Mouse (Mus musculus): ENCODE results near the gene Zfp637. TPM values are rescaled to one million over a fixed set of nuclear protein-coding genes. Genes with fewer than 3 reads are reported as not detected.

The Zfp637 gene
- 10 to 100 TPM; 46.4 to 52.3 TPM for total RNA-seq (2021)
- long read RNA-seq, experiment 1, transcript Zfp637-208 (3 exons, 659 nt): minor isoform, 7 of 41 reads
- long read RNA-seq, experiment 1, transcript Zfp637-210 (3 exons, 1,098 nt): major isoform, 20 of 41 reads
- long read RNA-seq, experiment 1, partial matches to known transcripts: 2 of 41 reads
- long read RNA-seq, experiment 1, other reads (novel, unspliced or antisense): 3 of 41 reads
- long read RNA-seq, experiment 2, transcript Zfp637-210 (3 exons, 1,098 nt): major isoform, 29 of 66 reads
- long read RNA-seq, experiment 2, transcript Zfp637-208 (3 exons, 659 nt): minor isoform, 12 of 66 reads
- long read RNA-seq, experiment 2, transcript Zfp637-203 (3 exons, 1,231 nt): minor isoform, 5 of 66 reads
- long read RNA-seq, experiment 2, transcript Zfp637-202 (3 exons, 421 nt): minor isoform, 6 of 66 reads
- long read RNA-seq, experiment 2, partial matches to known transcripts: 1 of 66 reads
- long read RNA-seq, experiment 2, other reads (novel, unspliced or antisense): 7 of 66 reads

- DNase-seq (ENCODE audit: low spot score in 2 of 2): peak; percentile 89 to 95
Observed at GRCm38 (mm10) chr6:117840686-117841510, at the start of gene Zfp637. Zfp637 (plus strand) TSS chr6:117841180.

DNA sequence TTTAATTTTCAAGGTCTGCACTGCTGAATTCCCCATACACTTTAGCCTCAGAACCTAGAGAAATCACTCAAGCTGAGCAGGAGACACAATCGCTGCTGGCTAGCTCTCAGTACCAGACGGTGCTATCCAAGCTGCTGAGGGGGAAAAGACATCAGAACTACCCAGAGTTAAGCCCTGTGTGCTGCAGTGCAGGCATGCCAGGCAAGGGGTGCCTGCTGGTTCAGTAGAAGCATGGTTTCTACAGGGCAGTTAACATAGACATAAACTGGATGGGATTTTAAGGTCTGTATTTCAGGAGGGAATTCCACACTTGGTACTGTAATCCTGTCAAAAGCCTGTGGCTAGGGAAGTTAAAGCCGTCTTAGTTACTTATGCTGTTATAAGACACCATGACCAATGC is 45.7 kb upstream of the Zfp637 start:
- DNase-seq (ENCODE audit: low spot score in 2 of 2): no peak

- DNase-seq (ENCODE audit: low spot score in 2 of 2): no peak
Observed at GRCm38 (mm10) chr6:117800824-117801223, 40.2 kb upstream of the Zfp637 start.

DNA sequence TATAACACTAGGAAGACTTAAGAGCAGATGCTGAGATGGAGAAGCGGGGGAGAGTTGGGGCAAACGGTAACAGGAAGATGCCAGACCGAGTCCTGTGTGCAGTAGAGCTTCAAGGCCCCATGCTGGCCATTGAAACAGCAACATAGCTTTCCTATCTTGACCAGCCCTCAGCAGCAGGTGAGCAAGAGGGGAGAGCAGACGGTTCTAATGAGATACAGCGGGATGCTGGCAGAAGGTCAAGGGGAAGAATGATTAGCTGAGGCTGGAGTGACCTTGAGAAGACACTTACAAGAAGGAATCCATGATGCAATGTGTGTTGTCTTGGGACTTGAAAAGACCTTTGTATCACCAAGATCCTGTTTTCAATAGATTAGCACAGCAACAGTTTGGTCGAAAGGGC is 39.2 kb upstream of the Zfp637 start:
- no peak for DNase-seq (ENCODE audit: low spot score in 2 of 2)

DNA sequence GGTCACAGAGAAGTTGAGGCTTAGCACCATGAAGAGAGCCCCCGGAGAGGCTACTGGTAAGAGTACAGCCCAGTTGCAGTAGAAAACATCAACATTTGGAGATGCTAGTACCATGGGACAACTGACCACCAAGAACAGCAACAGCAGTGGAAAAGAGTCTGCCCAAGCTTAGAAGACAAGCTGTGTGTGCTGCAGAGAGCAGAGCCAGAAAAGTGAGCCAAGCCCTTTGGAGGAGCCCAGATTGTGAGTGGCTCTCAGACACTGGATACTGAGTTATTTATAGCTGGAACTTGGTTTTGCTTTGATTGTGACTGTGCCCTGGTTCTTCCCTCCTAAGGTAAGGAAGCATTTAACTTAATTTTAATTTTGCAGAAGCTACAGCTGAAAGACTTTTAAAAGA is 33.2 kb upstream of the Zfp637 start:
- DNase-seq (ENCODE audit: low spot score in 2 of 2): no peak

GRCm38 (mm10) chr6:117809816-117810215 is 31.2 kb upstream of the Zfp637 start:
- DNase-seq (ENCODE audit: low spot score in 2 of 2): no peak

DNA sequence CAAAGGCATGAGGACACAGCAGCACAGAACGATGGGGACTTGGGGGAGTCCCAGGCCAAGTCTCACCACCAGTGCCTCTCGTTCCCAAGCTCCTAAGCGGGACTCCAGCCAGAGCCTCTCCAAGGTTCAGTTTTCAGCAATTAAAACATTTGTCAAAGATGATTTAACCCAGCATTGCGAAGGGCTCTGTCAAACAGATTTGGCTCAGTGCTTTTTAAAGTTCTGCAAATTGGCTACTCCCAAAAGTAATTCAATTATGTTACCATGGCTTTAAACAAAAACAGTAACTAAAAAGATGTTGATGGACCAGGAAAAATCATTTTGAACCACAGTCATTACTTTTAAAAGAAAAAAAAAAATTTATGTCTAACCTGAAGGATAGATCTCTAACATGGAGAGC is 30.3 kb upstream of the Zfp637 start:
- DNase-seq (ENCODE audit: low spot score in 2 of 2): no peak

DNA sequence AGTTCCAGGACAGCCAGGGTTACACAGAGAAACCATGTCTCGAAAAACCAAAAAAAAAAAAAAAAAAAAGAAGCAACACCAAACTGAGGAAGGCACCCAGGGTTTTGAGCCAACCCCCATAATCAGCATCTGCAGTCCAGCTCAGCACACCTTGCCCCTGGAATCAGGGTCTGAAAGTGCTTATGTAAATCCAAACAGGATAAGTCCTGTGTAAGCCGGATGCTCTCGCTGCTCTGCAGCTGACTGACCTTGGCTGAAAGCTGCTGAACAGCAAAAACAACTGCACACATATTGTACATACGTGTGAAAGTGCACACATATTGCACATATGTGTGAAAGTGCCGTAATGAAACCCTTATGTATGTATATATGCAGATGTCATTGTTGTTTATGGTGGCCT is 29.7 kb upstream of the Zfp637 start:
- DNase-seq (ENCODE audit: low spot score in 2 of 2): no peak

GRCm38 (mm10) chr6:117814681-117815080 is 26.3 kb upstream of the Zfp637 start:
- DNase-seq (ENCODE audit: low spot score in 2 of 2): no peak

- DNase-seq (ENCODE audit: low spot score in 2 of 2): no peak
Observed at GRCm38 (mm10) chr6:117817108-117817541, 23.9 kb upstream of the Zfp637 start.

- peak in 1 of 2 experiments; percentile 14 for DNase-seq (ENCODE audit: low spot score in 2 of 2)
Observed at GRCm38 (mm10) chr6:117820327-117820726, 20.7 kb upstream of the Zfp637 start.

DNA sequence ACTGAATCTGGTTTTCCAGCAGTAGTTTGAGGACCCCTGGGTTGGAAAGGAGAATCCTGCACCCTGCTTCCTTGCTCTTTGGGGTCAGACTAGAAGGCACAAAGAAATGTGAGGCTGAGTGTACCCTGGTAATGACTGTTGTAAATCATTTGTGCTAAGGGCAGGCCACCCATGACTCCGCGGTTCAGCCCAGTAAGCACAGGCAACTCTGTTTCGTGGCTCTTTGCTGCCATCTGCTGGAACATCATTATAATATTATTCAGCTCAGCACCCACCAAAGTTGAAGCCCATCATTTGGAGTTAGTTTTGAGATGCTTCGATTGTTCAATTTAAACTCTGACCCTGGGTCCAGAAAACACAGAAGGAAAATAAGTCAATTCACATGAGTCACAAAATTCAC is 15.6 kb upstream of the Zfp637 start:
- DNase-seq (ENCODE audit: low spot score in 2 of 2): peak; percentile 65 to 74

DNA sequence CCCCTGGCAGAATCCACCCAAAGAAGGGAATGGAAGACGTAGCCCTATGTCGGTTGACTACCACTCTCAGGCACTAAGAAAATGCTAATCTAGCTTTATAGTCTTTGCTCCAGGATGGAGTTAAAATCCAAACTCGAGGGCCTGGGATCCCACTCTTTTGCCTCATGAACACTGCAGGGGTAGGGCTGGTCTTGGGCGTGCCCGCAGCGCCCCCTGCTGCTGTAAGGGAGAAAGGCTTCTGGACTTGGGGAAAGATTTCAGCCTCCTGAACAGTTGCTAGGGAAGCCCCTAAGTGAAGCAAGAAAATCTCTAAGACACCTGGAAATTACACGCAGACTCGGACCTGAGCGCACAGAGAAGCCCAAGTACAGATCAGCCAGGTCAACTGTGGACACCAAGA is 12.7 kb upstream of the Zfp637 start:
- peak; percentile 51 to 77 for DNase-seq (ENCODE audit: low spot score in 2 of 2)

DNA sequence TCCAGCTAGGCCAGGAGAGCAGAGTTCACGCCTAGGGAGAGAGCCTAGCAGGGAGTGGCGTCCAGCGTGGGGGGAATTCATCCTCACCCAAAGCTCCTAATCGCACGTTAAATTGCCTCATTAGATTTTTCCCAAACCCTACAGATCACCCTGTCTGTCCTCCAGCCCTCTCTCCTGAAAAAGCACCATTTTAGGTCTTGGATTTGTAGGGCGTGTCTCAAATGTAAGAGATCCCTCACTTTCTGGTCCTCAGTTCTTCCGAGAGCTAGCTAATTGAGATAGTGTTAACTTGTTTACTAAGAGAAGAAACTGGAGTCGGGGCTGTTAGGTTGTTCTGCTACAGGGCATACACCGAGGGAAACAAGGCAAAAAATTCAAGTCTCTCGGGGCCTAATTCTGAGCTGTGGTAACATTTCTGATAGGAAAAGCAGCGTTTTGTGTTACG is 553 bp downstream of the Zfp637 start:
- no peak for DNase-seq (ENCODE audit: low spot score in 2 of 2)

- no peak for DNase-seq (ENCODE audit: low spot score in 2 of 2)
Observed at GRCm38 (mm10) chr6:117844597-117844996, 3.6 kb downstream of the Zfp637 start.

GRCm38 (mm10) chr6:117846671-117847070 is 5.7 kb downstream of the Zfp637 start:
- DNase-seq (ENCODE audit: low spot score in 2 of 2): peak in 1 of 2 experiments; percentile 26

DNA sequence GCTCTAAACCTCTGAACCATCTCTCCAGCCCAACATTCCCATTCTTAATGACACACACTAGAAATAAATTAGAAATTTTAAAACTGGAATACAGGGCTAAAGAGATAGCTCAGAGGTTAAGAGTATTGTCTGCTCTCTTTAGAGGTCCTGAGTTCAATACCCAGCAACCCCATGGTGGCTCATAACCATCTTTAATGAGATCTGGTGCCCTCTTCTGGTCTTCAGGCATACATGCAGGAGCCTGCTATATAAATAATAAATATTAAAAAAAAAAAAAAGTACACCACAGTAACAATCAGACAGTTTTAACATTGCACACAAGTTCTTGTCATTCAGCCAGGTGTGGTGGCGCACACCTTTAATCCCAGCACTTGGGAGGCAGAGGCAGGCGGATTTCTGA is 6.8 kb downstream of the Zfp637 start:
- DNase-seq (ENCODE audit: low spot score in 2 of 2): no peak

DNA sequence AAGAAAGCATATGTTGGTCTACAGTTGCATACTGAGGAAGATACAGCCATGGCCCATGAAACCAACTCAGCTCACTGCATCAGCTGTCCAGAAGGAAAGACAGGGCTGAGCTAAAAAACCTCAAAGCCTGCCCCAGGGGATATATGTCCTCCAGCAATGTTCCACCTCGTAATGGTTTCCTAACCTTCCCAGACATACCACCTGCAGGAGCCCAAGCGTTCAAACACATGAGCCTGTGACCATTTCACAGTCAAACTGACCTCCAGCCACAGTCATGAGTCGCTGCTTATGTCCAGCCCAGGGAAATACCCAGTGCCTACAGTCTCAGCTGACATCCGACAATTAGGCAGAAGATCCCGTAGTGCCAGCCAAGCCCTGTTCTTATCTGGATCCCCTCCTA is 7.6 kb downstream of the Zfp637 start:
- no peak for DNase-seq (ENCODE audit: low spot score in 2 of 2)

DNA sequence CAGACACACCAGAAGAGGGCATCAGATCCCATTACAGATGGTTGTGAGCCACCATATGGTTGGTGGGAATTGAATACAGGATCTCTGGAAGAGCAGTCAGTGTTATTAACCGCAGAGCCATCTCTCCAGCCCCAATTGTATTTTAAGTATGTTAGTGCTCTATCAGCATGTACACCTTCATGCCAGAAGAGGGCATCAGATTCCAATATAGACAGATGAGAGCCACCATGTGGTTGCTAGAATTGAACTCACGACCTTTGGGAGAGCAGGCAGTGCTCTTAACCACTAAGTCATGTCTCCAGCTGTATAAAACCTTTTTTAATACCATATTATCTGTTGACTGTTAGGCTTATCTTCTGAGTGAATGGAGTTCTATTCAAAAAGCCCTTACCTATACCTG is 10.8 kb downstream of the Zfp637 start:
- no peak for DNase-seq (ENCODE audit: low spot score in 2 of 2)

DNA sequence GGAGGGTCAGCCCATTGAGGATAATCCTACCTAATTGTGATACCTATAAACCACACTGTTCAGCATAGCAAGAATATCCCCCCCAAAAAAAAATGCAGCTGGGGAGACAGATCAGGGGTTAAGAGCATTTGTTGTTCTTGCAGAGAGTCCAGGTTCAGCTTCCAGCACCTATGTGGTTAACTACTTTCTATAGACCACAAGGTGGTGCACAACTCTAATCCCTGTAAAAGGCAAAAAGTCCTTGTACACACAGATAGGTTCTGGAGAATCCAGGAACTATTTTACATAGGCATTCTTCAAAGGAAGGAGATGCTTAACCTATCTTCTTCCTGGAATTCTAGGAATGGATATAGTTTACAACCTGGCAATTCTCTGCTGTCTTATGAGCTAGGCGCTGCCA is 17.0 kb downstream of the Zfp637 start:
- DNase-seq (ENCODE audit: low spot score in 2 of 2): no peak

DNA sequence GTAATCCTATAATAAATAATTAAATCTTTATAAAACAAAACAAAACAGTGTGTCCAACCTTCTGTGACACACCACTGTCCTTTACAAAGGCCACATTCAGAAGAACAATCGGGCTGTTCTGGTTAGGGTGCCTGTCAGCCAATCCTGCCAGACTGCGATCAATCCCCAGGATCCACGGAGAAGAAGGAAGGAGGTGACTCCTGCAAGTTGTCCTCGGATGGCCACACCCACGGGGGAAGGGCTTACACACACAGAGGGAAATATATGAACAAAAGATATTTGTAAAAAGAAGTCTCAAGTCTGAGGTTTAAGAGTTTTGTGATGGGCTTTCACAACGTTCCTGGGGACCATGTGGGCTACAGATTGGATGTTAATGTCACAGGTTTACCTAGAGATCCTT is 20.9 kb downstream of the Zfp637 start, which contains the start of gene Zfp239:
Gene Zfp239 (plus strand): TSS at position 253 of the 400 bp plus-strand sequence.
- no peak for DNase-seq (ENCODE audit: low spot score in 2 of 2)

GRCm38 (mm10) chr6:117862465-117862864 is 21.5 kb downstream of the Zfp637 start:
- no peak for DNase-seq (ENCODE audit: low spot score in 2 of 2)
